Mouse (Mus musculus): Measurements from ENCODE around the gene Cox6b2.

DNA sequence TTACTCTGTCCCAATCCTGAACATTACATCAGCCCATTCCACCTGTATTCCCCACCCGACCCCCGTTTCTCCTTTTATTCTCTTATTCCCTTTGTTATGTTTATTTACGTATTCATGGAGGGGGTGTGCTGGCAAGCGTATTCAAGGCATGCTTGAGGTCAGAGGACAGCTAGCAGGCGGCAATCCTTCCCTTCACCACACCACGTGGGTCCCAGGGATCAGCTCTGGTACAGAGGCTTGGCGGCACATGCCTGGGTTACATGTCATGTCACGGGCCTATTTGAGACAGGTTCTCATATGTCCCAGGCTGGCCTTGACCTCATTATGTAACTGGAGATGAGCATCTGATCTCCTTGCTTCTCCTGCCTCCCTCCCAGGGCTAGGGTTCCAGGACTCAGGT, 50.6 kb downstream of the Cox6b2 start:
- TF ChIP-seq CTCF (IDR thresholded peaks at IDR 0.05; ENCODE audit: borderline replicate concordance, insufficient read depth, low read depth, low read length): no peak
- no peak for TF ChIP-seq POLR2A (IDR thresholded peaks at IDR 0.05; ENCODE audit: borderline replicate concordance, insufficient read depth, low read length)

All from cerebellum, adult 2 months (tissue).